Mouse (Mus musculus) neutrophil, adult 5-6 weeks (primary cell): Measurements from ENCODE around the gene Trim28. TPM values are rescaled to one million over a fixed set of nuclear protein-coding genes. Genes with fewer than 3 reads are reported as not detected.

ENCODE experiments used
- ATAC-seq: fragments of 151-379, 151-347 bp; 2 replicates; pipeline ENCODE4 v1.8.0; 2017; ENCODE audit warnings: mild to moderate bottlenecking, moderate TSS enrichment; ENCODE audit not compliant: insufficient number of reproducible peaks, poor library complexity, low FRiP score, severe bottlenecking; ENCODE audit errors: extremely low read depth
- total RNA-seq: library from RNA; stranded (forward); fragments of 200-1000 nt; gene quantifications from 2 replicates; pipeline ENCODE4 v1.2.3, GENCODE M21; 2017

Trim28 gene
- total RNA-seq, 1 experiment from 2014 or later = 194 TPM

DNA sequence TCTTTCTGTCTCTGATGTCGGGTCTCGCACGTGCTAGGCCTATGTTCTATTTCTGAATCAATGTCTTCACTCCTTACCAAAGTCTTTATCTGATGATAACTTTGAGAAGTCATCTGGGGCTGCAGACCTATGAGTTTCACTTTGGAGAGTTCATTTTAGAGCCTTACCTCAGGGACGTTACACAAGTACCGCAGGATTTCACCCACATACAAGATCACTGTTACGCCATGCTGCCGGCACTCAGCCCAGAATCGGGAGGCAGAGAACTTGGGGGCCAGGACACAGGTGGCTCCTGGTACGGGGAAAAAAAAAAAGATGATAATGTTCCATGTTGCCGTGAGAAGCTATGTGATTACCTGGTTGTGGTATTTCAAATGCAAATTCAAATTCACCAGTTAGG lies 5.8 kb upstream of the Trim28 start:
- ATAC-seq = no peak

GRCm38 (mm10) chr7:12995862-12996261 lies 3.1 kb upstream of the Trim28 start:
- no peak for ATAC-seq

DNA sequence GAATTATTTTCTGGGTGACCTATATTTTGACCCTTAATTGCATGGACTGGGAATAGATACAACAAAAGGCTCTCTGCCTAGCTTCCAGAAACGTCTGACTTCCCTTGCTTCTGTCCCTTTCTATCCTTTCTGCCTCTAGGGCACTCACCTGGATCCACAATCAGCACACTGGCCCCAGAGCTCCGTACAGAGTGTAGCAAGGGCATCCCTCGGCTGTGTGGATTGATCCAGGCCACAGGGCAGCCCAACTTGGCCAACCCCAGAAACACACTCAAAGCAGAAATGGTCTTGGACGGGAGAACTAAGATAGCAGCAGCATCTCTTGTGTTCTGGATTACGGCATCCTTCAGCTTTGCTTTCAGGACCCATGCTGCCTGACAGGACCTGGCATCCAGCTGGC lies 1.7 kb upstream of the Trim28 start:
- ATAC-seq = no peak

GRCm38 (mm10) chr7:12998053-12998452 lies 861 bp upstream of the Trim28 start, which contains the start of gene Slc27a5:
Gene Slc27a5 (minus strand): TSS chr7:12998192.
- ATAC-seq = no peak

DNA sequence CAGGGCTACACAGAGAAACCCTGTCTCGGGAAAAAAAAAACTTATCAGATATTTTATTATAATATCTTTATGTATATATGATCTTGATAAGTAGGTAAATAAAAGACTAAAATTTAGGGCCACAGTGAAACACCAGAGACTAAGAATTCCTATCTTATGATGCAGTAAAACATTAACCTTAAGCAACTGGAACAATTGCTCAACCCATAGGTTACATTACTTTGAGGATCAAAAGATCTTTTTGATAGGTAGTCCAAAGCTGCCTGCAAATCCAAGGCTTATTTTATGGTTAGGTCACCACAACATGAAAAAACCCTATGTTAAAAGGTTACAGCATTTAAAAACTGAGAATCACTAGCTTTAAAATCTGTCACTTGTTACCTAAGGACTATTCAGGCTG lies 2.7 kb downstream of the Trim28 start:
- no peak for ATAC-seq

DNA sequence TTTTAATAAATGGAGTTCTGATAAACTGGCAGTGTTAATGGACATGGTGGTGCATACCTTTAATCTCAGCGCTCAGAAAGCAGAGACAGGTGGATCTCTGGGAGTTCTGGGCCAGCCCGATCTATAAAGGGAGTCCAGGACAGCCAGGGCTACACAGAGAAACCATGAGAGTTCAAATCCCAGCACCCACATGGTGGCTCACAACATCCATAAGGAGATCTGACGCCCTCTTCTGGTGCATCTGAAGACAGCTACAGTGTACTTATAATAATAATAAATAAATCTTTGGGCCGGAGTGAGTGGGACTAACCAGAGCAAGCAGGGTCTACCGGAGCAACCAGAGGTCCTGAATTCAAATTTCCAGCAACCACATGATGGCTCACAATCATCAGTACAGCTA lies 4.5 kb downstream of the Trim28 start:
- ATAC-seq = no peak

- ATAC-seq = no peak
Measured at GRCm38 (mm10) chr7:13006011-13006410, 7.1 kb downstream of the Trim28 start.

DNA sequence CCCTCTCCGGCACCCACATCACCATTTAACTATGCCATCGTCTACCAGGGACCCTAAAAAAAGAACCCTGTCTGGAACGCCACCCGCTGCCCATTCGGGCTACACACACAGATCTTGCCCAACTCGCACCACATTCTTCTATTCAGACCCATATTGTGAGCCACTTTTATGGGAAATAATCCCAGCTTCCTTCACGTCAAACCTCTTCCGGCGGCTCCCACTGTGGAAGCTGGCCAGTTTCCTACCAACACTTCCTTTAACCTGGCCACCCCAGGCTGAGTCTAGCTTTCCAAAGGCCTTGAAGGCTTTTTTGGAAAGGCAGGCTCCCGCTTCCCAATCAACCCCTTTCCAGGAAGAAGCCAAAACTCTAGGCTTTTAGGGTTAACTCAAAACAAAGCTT lies 7.6 kb downstream of the Trim28 start:
- no peak for ATAC-seq

- ATAC-seq = no peak
Measured at GRCm38 (mm10) chr7:13007341-13008092, 8.6 kb downstream of the Trim28 start.

GRCm38 (mm10) chr7:13009143-13010004 lies 10.5 kb downstream of the Trim28 start:
- peak; percentile 75 for ATAC-seq

- no peak for ATAC-seq
Measured at GRCm38 (mm10) chr7:13010005-13010908, 11.3 kb downstream of the Trim28 start, which contains the start of gene Zbtb45. Gene Zbtb45 (minus strand): TSS chr7:13010034.

- ATAC-seq = no peak
Measured at GRCm38 (mm10) chr7:13013671-13014070, 14.8 kb downstream of the Trim28 start.

GRCm38 (mm10) chr7:13014275-13014839 lies 15.4 kb downstream of the Trim28 start:
- ATAC-seq = no peak

- no peak for ATAC-seq
Measured at GRCm38 (mm10) chr7:13015217-13015616, 16.3 kb downstream of the Trim28 start.

DNA sequence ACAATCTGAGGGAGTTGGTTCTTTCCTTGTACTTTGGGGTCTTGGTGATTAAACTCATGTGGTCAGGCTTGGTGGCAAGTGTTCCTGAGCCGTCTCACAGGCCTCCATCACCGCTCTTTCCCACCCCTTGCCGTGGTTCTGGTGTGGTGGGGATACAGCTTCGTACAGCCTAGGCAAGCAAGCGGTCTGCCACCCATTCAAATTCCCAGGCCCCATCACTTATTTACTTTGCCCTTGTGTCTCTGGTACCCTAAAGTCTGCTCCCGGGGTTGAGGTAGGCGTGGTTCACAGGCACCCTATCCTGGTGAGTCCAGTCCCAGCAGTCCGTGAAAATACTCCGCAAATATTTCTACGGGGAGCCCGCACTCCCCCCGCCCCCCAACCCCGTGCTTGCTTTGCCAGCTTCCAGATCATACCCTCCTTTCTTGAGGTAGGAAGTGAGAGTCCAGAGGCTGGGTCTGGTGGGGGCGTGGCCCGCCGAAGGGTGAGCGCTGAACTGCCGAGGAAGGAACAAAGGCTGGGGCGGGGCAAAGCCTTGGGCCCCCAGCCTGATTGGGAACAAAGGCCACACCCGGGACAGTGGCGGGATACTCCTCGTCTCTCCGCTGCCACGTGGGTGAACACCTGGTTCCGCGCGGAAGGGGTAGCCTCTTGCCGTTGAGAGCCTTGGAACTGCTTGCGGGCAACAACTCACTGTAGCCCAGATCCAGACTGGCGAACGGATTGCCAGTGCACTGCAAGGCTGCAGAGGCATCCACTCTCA lies 24.0 kb downstream of the Trim28 start:
- peak; percentile 47 for ATAC-seq

GRCm38 (mm10) chr7:13023928-13024731 lies 25.2 kb downstream of the Trim28 start:
- ATAC-seq = peak; percentile 84

DNA sequence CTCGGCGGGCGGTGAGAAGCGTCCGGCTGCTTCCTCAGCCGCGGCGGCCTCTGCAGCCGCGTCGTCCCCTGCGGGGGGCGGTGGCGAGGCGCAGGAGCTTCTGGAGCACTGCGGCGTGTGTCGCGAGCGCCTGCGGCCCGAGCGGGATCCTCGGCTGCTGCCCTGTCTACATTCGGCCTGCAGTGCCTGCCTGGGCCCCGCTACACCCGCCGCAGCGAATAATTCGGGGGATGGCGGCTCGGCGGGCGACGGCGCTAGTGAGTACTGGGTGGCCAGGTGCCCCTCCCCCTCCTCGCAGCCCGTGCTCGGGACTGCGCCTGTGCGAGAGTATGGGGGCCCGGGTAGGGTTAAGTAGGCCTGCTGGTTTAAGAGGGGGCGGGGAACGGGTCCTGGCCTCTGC lies 25.9 kb downstream of the Trim28 start:
- no peak for ATAC-seq
